Mouse (Mus musculus): ENCODE data around the gene Riok1.

The Riok1 gene

GRCm38 (mm10) chr13:38064854-38065663 lies 28.3 kb downstream of the Riok1 start:
- DNase-seq (ENCODE audit: low read depth), result peak; percentile 82

- peak; percentile 81 for DNase-seq (ENCODE audit: low read depth)
These were observed 34.1 kb downstream of the Riok1 start for GRCm38 (mm10) chr13:38070945-38071344.

- no peak for DNase-seq (ENCODE audit: low read depth)
These were observed 36.8 kb downstream of the Riok1 start for GRCm38 (mm10) chr13:38073374-38074307.

GRCm38 (mm10) chr13:38074404-38074803 lies 37.6 kb downstream of the Riok1 start:
- no peak for DNase-seq (ENCODE audit: low read depth)

- DNase-seq (ENCODE audit: low read depth), result no peak
These were observed 40.3 kb downstream of the Riok1 start for GRCm38 (mm10) chr13:38077113-38077512.

- no peak for DNase-seq (ENCODE audit: low read depth)
These were observed 42.0 kb downstream of the Riok1 start for GRCm38 (mm10) chr13:38078836-38079235.

- DNase-seq (ENCODE audit: low read depth), result no peak
These were observed 42.6 kb downstream of the Riok1 start for GRCm38 (mm10) chr13:38079366-38079765.

- no peak for DNase-seq (ENCODE audit: low read depth)
These were observed 43.2 kb downstream of the Riok1 start for GRCm38 (mm10) chr13:38080014-38080413.

- no peak for DNase-seq (ENCODE audit: low read depth)
These were observed 43.9 kb downstream of the Riok1 start for GRCm38 (mm10) chr13:38080725-38081124.

- no peak for DNase-seq (ENCODE audit: low read depth)
These were observed 44.4 kb downstream of the Riok1 start for GRCm38 (mm10) chr13:38081161-38081560.

- no peak for DNase-seq (ENCODE audit: low read depth)
These were observed 49.9 kb downstream of the Riok1 start for GRCm38 (mm10) chr13:38086711-38087110.

- DNase-seq (ENCODE audit: low read depth), result no peak
These were observed 51.2 kb downstream of the Riok1 start for GRCm38 (mm10) chr13:38088008-38088407.

GRCm38 (mm10) chr13:38089449-38089848 lies 52.7 kb downstream of the Riok1 start:
- DNase-seq (ENCODE audit: low read depth), result no peak

GRCm38 (mm10) chr13:38089871-38090270 lies 53.1 kb downstream of the Riok1 start:
- DNase-seq (ENCODE audit: low read depth), result no peak

GRCm38 (mm10) chr13:38096207-38096606 lies 59.4 kb downstream of the Riok1 start:
- no peak for DNase-seq (ENCODE audit: low read depth)

- DNase-seq (ENCODE audit: low read depth), result no peak
These were observed 66.6 kb downstream of the Riok1 start for GRCm38 (mm10) chr13:38103406-38103805.

- no peak for DNase-seq (ENCODE audit: low read depth)
These were observed 67.7 kb downstream of the Riok1 start for GRCm38 (mm10) chr13:38104501-38104900.

GRCm38 (mm10) chr13:38109081-38109480 lies 72.3 kb downstream of the Riok1 start:
- no peak for DNase-seq (ENCODE audit: low read depth)

All from NIH3T3 (cell line).